Mouse (Mus musculus) lung, postnatal 0 days (tissue): ENCODE measurements around the gene Phf12.

Experiments
- CTCF ChIP-seq: IDR thresholded peaks from 2 replicates; pipeline ENCODE4 v1.5.1; 2016; ENCODE audit warnings: antibody characterized with exemption, mild to moderate bottlenecking
- EP300 ChIP-seq: IDR thresholded peaks from 2 replicates; pipeline ENCODE4 v1.6.1; 2016; ENCODE audit warnings: antibody characterized with exemption, mild to moderate bottlenecking, control low read depth

DNA sequence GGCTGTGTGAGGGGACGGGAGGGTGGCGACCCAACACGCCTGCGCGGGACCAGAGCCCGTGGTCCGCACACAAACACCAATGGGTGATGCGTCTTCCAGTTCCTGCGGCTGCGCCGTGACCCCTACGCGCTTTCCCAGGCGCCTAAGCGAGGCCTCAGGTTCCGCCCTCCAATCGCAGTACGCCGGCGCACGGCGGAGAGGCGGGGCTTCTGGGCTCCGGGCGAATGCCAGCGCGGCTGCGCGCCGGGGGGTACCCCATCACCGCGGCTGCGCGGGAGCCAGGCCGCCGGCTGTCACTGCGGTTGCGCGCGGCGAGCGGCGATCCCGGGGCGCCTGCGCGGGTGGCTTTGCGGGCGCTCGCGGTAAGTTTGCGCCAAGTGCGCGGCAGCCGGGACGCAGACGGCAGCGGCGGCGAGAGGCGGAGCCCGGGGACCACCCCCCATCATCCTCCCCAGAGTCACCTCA, at the start of gene Phf12:
- TF ChIP-seq CTCF (no peak), EP300 (no peak)
